17 mouse cellular contexts compared by ENCODE assay signal in the genomic region with DNA sequence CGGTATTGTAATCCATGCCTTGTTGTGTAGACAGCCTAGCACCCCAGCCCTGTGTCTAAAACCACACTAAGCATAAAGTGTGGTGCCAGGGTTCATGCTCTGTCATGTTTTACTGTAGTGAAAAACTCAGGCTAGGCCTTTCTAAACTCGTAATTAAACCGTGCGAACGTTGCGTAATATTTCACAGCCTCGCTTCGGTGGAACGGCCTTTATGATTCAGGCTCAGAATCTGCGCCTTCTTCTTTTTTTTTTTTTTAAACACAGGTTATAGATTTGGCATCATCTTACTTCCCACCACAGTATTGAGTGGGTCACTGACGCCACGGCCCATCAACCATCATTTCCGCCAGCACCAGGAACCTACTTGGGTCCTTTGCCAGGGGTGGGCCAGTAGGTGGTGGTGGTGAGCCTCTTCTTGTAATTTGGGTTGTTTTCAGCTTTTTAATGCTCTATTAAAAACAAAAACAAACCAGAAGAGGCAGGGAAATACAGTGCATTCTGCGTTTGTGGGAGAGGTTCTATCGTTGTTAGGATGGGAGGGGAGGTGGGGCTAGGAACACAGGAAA.
DNase-seq lines count a peak whose midpoint lies in the region; ATAC-seq and TF ChIP-seq lines count a peak whose summit lies in the region.
"Had no signal": no experiment of that assay in that cellular context is flagged by ENCODE, and none has a peak within 500 bp of the region (broad histone marks: within the 10 kb centered on the region; RNA-seq: fewer than 3 reads in every experiment).

No protein-coding gene starts in this region.

- H3K27me3 ChIP-seq in intestine, postnatal 0 days (replicated peaks; ENCODE audit: control insufficient read depth, insufficient read depth, low read length) = no peaks in the 10 kb centered on the region
- no peaks in the 10 kb centered on the region for H3K27me3 ChIP-seq in intestine, embryonic 16.5 days (replicated peaks; ENCODE audit: control insufficient read depth, insufficient read depth, low read length)
- H3K27me3 ChIP-seq in ES-Bruce4 (ENCODE audit: control insufficient read depth, insufficient read depth, low read length, poor library complexity, severe bottlenecking) = no peaks in the 10 kb centered on the region
- peaks cover 2% of the 10 kb centered on the region for H3K27me3 ChIP-seq in forebrain, embryonic 16.5 days (replicated peaks; ENCODE audit: control insufficient read depth, insufficient read depth, low read length)
- no peaks in the 10 kb centered on the region for H3K27me3 ChIP-seq in midbrain, embryonic 14.5 days (ENCODE audit: control insufficient read depth, insufficient read depth, low read length)
- H3K27me3 ChIP-seq: embryonic facial prominence, embryonic 12.5 days; limb, embryonic 13.5 days; Patski had no signal

- H3K9ac ChIP-seq in intestine, postnatal 0 days (ENCODE audit: low read depth, low read length) = no peak overlapping the region
- H3K9ac ChIP-seq in intestine, embryonic 16.5 days (ENCODE audit: low read depth, low read length) = no peak overlapping the region
- no peak overlapping the region for H3K9ac ChIP-seq in ES-Bruce4 (ENCODE audit: low read depth, poor library complexity, severe bottlenecking)
- no peak overlapping the region for H3K9ac ChIP-seq in forebrain, embryonic 16.5 days (replicated peaks; ENCODE audit: low read depth, low read length)
- no peak overlapping the region for H3K9ac ChIP-seq in midbrain, embryonic 14.5 days (replicated peaks; ENCODE audit: low read length)
- H3K9ac ChIP-seq: embryonic facial prominence, embryonic 12.5 days; kidney, embryonic 15.5 days; limb, embryonic 13.5 days had no signal

- no peak for TF ChIP-seq POLR2A in ES-Bruce4 (IDR thresholded peaks at IDR 0.05; ENCODE audit: insufficient read depth, low read length)

- peak; percentile 40; the same call in 1 of the 2 replicates for TF ChIP-seq CTCF in intestine, postnatal 0 days (IDR thresholded peaks at IDR 0.05; ENCODE audit: low read depth)
- peak; percentile 21 for TF ChIP-seq CTCF in ES-Bruce4 (IDR thresholded peaks at IDR 0.05; ENCODE audit: low read depth, low read length)

- H3K36me3 ChIP-seq in intestine, postnatal 0 days (ENCODE audit: control insufficient read depth, insufficient read depth) = no peaks in the 10 kb centered on the region
- H3K36me3 ChIP-seq in intestine, embryonic 16.5 days (ENCODE audit: control insufficient read depth, insufficient read depth, low read length) = no peaks in the 10 kb centered on the region
- H3K36me3 ChIP-seq in ES-Bruce4 (ENCODE audit: control insufficient read depth, insufficient read depth, low read length, poor library complexity, severe bottlenecking) = no peaks in the 10 kb centered on the region
- no peaks in the 10 kb centered on the region for H3K36me3 ChIP-seq in forebrain, embryonic 16.5 days (ENCODE audit: control insufficient read depth, insufficient read depth)
- H3K36me3 ChIP-seq in midbrain, embryonic 14.5 days (ENCODE audit: control insufficient read depth, insufficient read depth, low read length) = no peaks in the 10 kb centered on the region
- H3K36me3 ChIP-seq: kidney, embryonic 15.5 days; limb, embryonic 13.5 days had no signal

- TF ChIP-seq EP300 in ES-Bruce4 (IDR thresholded peaks at IDR 0.05; ENCODE audit: insufficient read depth, low read depth, low read length) = no peak

- no peaks in the 10 kb centered on the region for H3K9me3 ChIP-seq in intestine, postnatal 0 days (ENCODE audit: control insufficient read depth)
- no peaks in the 10 kb centered on the region; the same call in 1 of the 2 replicates for H3K9me3 ChIP-seq in intestine, embryonic 16.5 days (ENCODE audit: control insufficient read depth, low read length)
- no peaks in the 10 kb centered on the region; the same call in 1 of the 2 replicates for H3K9me3 ChIP-seq in ES-Bruce4 (replicated peaks; ENCODE audit: control insufficient read depth, insufficient read depth, low read length, poor library complexity, severe bottlenecking)
- peaks cover 7% of the 10 kb centered on the region; the same call in 1 of the 2 replicates for H3K9me3 ChIP-seq in forebrain, embryonic 16.5 days (ENCODE audit: control insufficient read depth, low read length)
- H3K9me3 ChIP-seq in midbrain, embryonic 14.5 days (ENCODE audit: control insufficient read depth, low read length) = 0 out of 2 replicates have a peak, but pooled peaks cover 6% of the 10 kb centered on the region

- H3K4me3 ChIP-seq in intestine, postnatal 0 days (ENCODE audit: low read depth, low read length) = no peak overlapping the region
- H3K4me3 ChIP-seq in intestine, embryonic 16.5 days (ENCODE audit: low read length) = no peak overlapping the region
- H3K4me3 ChIP-seq in ES-Bruce4 (ENCODE audit: low read depth, low read length) = no peak overlapping the region
- H3K4me3 ChIP-seq in forebrain, embryonic 16.5 days (replicated peaks; ENCODE audit: low read length) = no peak overlapping the region
- H3K4me3 ChIP-seq in midbrain, embryonic 14.5 days (replicated peaks; ENCODE audit: low read depth, low read length) = no peak overlapping the region
- H3K4me3 ChIP-seq: embryonic facial prominence, embryonic 12.5 days; kidney, embryonic 15.5 days; limb, embryonic 13.5 days had no signal

- no peak for ATAC-seq in intestine, postnatal 0 days
- ATAC-seq in intestine, embryonic 16.5 days = no peak
- peak; percentile 75 for ATAC-seq in megakaryocyte, adult 5-6 weeks (ENCODE audit: poor library complexity, severe bottlenecking)
- ATAC-seq in forebrain, embryonic 16.5 days = no peak
- ATAC-seq in midbrain, embryonic 14.5 days (ENCODE audit: low FRiP score, low TSS enrichment) = no peak
- ATAC-seq: hindbrain, embryonic 16.5 days; Patski had no signal

- DNase-seq in lung, postnatal 10 days = peak; percentile 34
- DNase-seq in lung, postnatal 4 days = no peak
- DNase-seq in midbrain, embryonic 14.5 days = no peak
- DNase-seq: cerebellum, adult 9-11 months; heart, postnatal 14 days; lung, postnatal 14 days; spleen, adult 18-20 months had no signal

- whole genome bisulfite sequencing in intestine, postnatal 0 days = 79% methylated on average over 15 of the region's 15 CpGs
- whole genome bisulfite sequencing in intestine, embryonic 16.5 days = 92% methylated on average over 15 of the region's 15 CpGs
- 92% methylated on average over 15 of the region's 15 CpGs for WGBS in forebrain, embryonic 16.5 days
- WGBS in midbrain, embryonic 14.5 days = 94% methylated on average over 15 of the region's 15 CpGs

- H3K27ac ChIP-seq in intestine, postnatal 0 days (ENCODE audit: low read depth, low read length) = no peak overlapping the region
- H3K27ac ChIP-seq in intestine, embryonic 16.5 days (ENCODE audit: low read length) = no peak overlapping the region
- no peak overlapping the region for H3K27ac ChIP-seq in ES-Bruce4 (ENCODE audit: insufficient read depth, low read length)
- no peak overlapping the region for H3K27ac ChIP-seq in forebrain, embryonic 16.5 days (ENCODE audit: low read length)
- H3K27ac ChIP-seq in midbrain, embryonic 14.5 days (replicated peaks; ENCODE audit: low read depth, low read length) = no peak overlapping the region
- H3K27ac ChIP-seq: embryonic facial prominence, embryonic 12.5 days; kidney, embryonic 15.5 days; limb, embryonic 13.5 days had no signal

- H3K4me1 ChIP-seq in intestine, postnatal 0 days (replicated peaks; ENCODE audit: control insufficient read depth, insufficient read depth, low read length) = no peaks in the 10 kb centered on the region
- peaks cover 9% of the 10 kb centered on the region for H3K4me1 ChIP-seq in intestine, embryonic 16.5 days (ENCODE audit: control insufficient read depth, insufficient read depth, low read length)
- H3K4me1 ChIP-seq in ES-Bruce4 (ENCODE audit: control insufficient read depth, insufficient read depth, low read length) = no peaks in the 10 kb centered on the region
- H3K4me1 ChIP-seq in forebrain, embryonic 16.5 days (replicated peaks; ENCODE audit: control insufficient read depth, insufficient read depth, low read length) = 0 out of 2 replicates have a peak, but pooled peaks cover 5% of the 10 kb centered on the region
- peaks cover 6% of the 10 kb centered on the region for H3K4me1 ChIP-seq in midbrain, embryonic 14.5 days (ENCODE audit: control insufficient read depth, insufficient read depth, low read length)

- no peak overlapping the region for H3K4me2 ChIP-seq in intestine, postnatal 0 days (replicated peaks; ENCODE audit: low read depth)
- no peak overlapping the region for H3K4me2 ChIP-seq in intestine, embryonic 16.5 days (ENCODE audit: low read depth, low read length)
- H3K4me2 ChIP-seq in forebrain, embryonic 16.5 days (ENCODE audit: low read length) = no peak overlapping the region
- no peak overlapping the region for H3K4me2 ChIP-seq in midbrain, embryonic 14.5 days (ENCODE audit: low read length)
- H3K4me2 ChIP-seq: embryonic facial prominence, embryonic 12.5 days; kidney, embryonic 15.5 days; limb, embryonic 13.5 days had no signal
